Mouse (Mus musculus) intestine, embryonic 16.5 days (tissue): ENCODE data around the gene Cldn15. TPM values are rescaled to one million over a fixed set of nuclear protein-coding genes. Genes with fewer than 3 reads are reported as not detected.
"Not testable (repeated sequence)": the region's sequence is repeated elsewhere in the genome, so short reads cannot be mapped to it uniquely, and the experiment has no call there.

Experiments used
- ATAC-seq: fragments of 200-750 bp; cut with Nextera tagmentation; 2 replicates; pipeline ENCODE4 v1.8.0; 2017; ENCODE audit warnings: moderate TSS enrichment, moderate library complexity
- H3K27ac ChIP-seq: fragments of 300-500 bp; sonication (generic); 2 replicates; pipeline ENCODE4 v1.5.1; 2014; ENCODE audit warnings: mild to moderate bottlenecking, low read length
- H3K27me3 ChIP-seq: fragments of 300-500 bp; sonication (generic); replicated peaks from 2 replicates; pipeline ENCODE4 v1.6.1; 2014; ENCODE audit warnings: low read length, control low read depth, mixed read lengths; ENCODE audit not compliant: control insufficient read depth, insufficient read depth
- H3K36me3 ChIP-seq: fragments of 300-500 bp; sonication (generic); 2 replicates; pipeline ENCODE4 v1.6.1; 2014; ENCODE audit warnings: low read length, control low read depth; ENCODE audit not compliant: control insufficient read depth, insufficient read depth
- H3K4me1 ChIP-seq: fragments of 300-500 bp; sonication (generic); 2 replicates; pipeline ENCODE4 v1.6.1; 2014; ENCODE audit warnings: low read length, control low read depth, mixed read lengths; ENCODE audit not compliant: control insufficient read depth, insufficient read depth
- H3K4me2 ChIP-seq: fragments of 300-500 bp; sonication (generic); 2 replicates; pipeline ENCODE4 v1.6.1; 2014; ENCODE audit warnings: low read depth, low read length, control low read depth
- H3K4me3 ChIP-seq: fragments of 300-500 bp; sonication (generic); 2 replicates; pipeline ENCODE4 v1.5.1; 2014; ENCODE audit warnings: mild to moderate bottlenecking, low read length
- H3K9ac ChIP-seq: fragments of 300-500 bp; sonication (generic); 2 replicates; pipeline ENCODE4 v1.6.1; 2014; ENCODE audit warnings: low read depth, low read length
- H3K9me3 ChIP-seq: fragments of 300-500 bp; sonication (generic); 2 replicates; pipeline ENCODE4 v1.6.1; 2016; ENCODE audit warnings: low read length, control low read depth; ENCODE audit not compliant: control insufficient read depth
- WGBS: fragments of 180-500 bp; shearing (Covaris S2); extraction: QIAGEN DNeasy Blood & Tissue Kit; methylation state at CpG from one replicate; pipeline ENCODE4 v1.1.7; 2014; 5-methylcytosine and 5-hydroxymethylcytosine counted together
- polyA plus RNA-seq: library from polyadenylated mRNA; unstranded; fragments of >200 nt; fragmentation: Nextera tagmentation; extraction: Ambion mirVana; gene quantifications from 2 replicates; pipeline ENCODE4 v1.2.1, GENCODE M21; 2015

Gene Cldn15
- polyA plus RNA-seq, 1 experiment from 2014 or later = 34.8 TPM

DNA sequence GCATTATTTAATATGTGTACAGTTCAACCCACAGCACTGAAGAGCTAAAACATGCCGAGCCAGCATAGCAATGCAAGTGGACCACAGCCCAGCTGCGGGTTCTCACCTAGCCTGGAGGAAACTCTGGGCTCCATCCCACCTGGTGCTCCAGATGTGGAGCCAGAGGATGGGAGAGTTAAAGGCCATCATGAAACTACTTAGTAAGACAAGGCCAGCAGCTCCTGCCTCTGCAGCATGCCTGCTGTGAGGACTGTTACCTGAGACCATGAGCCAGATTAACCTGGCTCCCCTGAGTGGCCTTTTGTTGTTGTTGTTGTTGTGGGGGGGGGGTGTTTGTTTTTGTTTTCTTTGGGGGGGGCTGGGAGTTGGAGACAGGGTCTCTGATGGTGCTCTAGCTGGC is 23.0 kb upstream of the Cldn15 start:
- Histone ChIP-seq H3K27ac (no peak overlapping the region), H3K9ac (no peak overlapping the region), H3K4me1 (no peaks in the 10 kb centered on the region), H3K27me3 (no peaks in the 10 kb centered on the region), H3K36me3 (no peaks in the 10 kb centered on the region), H3K4me2 (no peak overlapping the region), H3K4me3 (no peak overlapping the region), H3K9me3 (no peaks in the 10 kb centered on the region)
- no peak for ATAC-seq
- WGBS = 77% methylated on average over 2 of the region's 2 CpGs

DNA sequence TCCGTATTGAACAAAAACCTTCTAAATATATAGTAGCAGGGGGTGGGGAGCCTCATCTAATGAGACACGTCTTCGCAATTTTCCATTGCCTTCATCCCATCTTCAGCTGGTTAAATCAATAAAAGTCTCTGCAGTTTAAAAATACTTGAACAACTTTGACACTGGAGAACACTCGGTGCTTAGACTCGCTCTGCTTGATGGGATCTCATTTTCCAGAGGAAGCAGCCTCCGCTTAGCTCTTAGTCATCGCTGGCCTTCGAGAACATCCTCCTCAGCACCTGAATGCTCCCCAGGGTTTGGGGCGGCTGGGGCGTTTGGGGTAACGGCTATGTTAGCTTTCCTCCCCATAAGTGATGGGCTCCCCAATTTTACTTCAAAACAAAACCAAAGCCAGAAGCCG is 21.3 kb upstream of the Cldn15 start:
- H3K4me1 ChIP-seq = no peaks in the 10 kb centered on the region
- no peaks in the 10 kb centered on the region for H3K27me3 ChIP-seq
- 77% methylated on average over 12 of the region's 12 CpGs for WGBS
- no peaks in the 10 kb centered on the region for H3K36me3 ChIP-seq
- no peak overlapping the region for H3K27ac ChIP-seq
- H3K4me3 ChIP-seq = no peak overlapping the region
- H3K9ac ChIP-seq = no peak overlapping the region
- no peaks in the 10 kb centered on the region for H3K9me3 ChIP-seq
- H3K4me2 ChIP-seq = no peak overlapping the region
- ATAC-seq = no peak

DNA sequence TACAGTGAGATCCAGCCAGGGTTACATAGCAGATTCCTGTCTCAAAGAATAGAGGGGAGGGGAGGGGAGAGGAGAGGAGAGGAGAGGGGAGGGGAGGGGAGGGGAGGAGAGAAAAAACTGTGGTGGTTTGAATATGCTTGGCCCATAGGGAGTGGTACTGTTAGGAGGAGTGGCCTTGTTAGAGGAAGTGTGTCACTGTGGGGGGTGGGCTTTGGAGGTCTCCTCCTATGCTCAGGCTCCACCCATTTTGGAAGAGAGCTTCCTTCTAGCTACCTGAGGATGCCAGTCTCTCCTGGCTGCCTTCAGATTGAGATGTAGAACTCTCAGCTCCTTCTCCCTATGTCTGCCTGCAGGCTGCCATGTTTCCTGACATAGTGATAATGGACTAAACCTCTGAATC is 18.5 kb upstream of the Cldn15 start:
- Histone ChIP-seq H3K27ac (no peak overlapping the region), H3K4me1 (no peaks in the 10 kb centered on the region), H3K4me2 (no peak overlapping the region), H3K9ac (no peak overlapping the region), H3K4me3 (no peak overlapping the region), H3K36me3 (no peaks in the 10 kb centered on the region), H3K27me3 (no peaks in the 10 kb centered on the region), H3K9me3 (no peaks in the 10 kb centered on the region)
- no peak for ATAC-seq

DNA sequence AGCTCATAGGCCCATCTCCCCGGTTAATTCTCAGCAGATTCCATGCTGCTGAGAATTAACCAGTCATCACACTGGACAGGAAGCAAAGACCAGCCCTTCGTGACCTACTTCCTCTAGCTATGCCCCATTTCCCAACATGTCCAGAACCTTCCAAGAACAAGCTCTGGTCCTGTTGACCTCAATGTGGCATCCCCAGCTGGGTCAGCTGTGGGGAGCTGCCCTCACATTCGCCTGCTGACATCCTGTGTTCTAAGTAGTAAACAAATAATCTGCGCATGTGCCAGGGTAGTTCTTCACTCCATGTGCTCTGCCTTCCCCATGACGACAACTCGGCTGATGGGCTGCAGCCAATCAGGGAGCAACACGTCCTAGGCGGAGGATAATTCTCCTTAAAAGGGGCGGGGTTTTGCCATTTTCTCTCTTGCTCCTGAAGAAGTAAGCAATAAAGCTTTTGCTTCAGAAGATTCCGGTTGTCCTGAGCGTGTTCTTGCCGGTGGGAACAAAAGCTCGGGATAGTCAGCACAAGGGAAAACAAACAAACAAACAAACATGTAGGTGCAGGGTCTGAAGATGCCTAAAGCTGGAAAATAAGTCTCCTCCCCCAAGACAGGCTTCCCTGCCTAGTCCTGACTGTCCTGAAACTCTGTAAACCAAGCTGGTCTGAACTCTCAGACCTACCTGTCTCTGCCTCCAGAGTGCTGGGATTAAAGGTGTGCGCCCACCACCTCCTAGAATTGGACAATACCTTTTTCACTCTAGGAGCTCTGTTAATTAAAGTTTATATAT is 16.7 kb upstream of the Cldn15 start:
- H3K27ac ChIP-seq, H3K9me3 ChIP-seq, H3K4me2 ChIP-seq, H3K9ac ChIP-seq, H3K36me3 ChIP-seq, H3K27me3 ChIP-seq, H3K4me3 ChIP-seq, ATAC-seq, H3K4me1 ChIP-seq: not testable (repeated sequence)
- 79% methylated on average over 14 of the region's 14 CpGs for WGBS

DNA sequence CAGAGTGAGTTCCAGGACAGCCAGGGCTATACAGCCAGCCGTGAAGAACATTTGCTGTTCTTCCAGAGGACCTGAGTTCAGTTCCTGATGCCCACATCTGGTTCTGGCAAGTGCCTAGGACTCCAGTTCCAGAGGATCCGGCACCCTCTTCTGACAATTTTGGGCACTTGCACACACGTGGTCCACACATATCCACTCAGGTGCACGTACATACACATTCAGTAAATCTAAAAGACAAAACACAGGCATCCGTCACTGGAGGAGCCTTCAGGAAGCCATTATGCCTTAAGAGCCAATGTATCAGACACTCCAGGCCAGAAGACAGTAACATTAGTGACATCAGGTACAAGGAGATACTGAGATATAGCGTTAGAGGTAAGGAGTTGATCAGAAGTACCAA is 15.9 kb upstream of the Cldn15 start:
- Histone ChIP-seq H3K36me3 (no peaks in the 10 kb centered on the region), H3K9ac (no peak overlapping the region), H3K27me3 (no peaks in the 10 kb centered on the region), H3K4me1 (peaks cover 8% of the 10 kb centered on the region; the same call in 1 of the 2 replicates), H3K4me3 (no peak overlapping the region), H3K9me3 (no peaks in the 10 kb centered on the region), H3K27ac (no peak overlapping the region), H3K4me2 (no peak overlapping the region)
- 89% methylated on average over 6 of the region's 6 CpGs for WGBS
- no peak for ATAC-seq

DNA sequence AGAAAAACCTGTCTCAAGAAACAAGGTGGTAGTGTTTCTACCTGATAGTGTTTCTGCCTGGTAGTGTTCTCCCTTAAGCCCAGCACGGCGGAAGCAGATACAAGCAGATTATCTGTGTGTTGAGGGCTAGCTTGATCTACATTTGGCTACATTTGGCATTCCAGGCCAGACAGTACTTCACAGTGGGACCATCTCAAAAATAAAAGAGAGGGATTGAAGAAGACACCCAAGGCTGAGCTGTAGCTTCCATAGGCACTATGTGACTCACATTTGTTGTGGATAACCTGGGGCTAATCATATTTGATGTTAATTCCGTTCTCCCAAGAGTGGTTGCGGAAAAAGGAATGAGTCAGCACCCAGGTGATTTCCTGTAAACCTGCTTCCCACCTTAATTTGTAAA is 14.3 kb upstream of the Cldn15 start:
- 76% methylated on average over 4 of the region's 4 CpGs for WGBS
- Histone ChIP-seq H3K9me3 (no peaks in the 10 kb centered on the region), H3K36me3 (no peaks in the 10 kb centered on the region), H3K27ac (no peak overlapping the region), H3K4me3 (no peak overlapping the region), H3K27me3 (no peaks in the 10 kb centered on the region), H3K9ac (no peak overlapping the region), H3K4me2 (no peak overlapping the region), H3K4me1 (peaks cover 8% of the 10 kb centered on the region; the same call in 1 of the 2 replicates)
- ATAC-seq = no peak

DNA sequence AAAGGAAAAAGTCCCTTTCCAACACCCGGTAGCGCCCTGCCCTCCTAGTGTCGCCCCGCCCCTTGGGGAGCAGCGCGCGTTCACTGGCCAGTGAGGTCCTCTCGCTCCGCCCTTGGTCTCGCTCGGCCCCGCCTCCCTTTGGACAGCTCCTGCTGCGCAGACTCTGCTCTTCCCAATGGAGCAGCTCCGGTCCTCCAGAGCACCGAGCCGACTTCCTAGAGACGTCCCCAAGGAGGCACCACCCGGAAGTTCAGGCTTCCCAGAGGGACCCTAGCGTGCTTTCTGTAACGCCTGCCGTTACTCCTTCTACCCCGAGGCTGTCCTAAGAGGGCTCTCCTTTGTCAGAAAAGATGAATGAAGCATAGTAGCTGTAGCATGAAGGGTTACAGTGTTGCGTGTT is 13.4 kb upstream of the Cldn15 start, which contains the start of gene Fis1:
Gene Fis1, plus strand, starts transcription at position 261 of the 400 bp plus-strand sequence.
- H3K4me1 ChIP-seq = peaks cover 8% of the 10 kb centered on the region; the same call in 1 of the 2 replicates
- peak; percentile 99 for ATAC-seq
- no peaks in the 10 kb centered on the region for H3K36me3 ChIP-seq
- H3K9me3 ChIP-seq = no peaks in the 10 kb centered on the region
- H3K4me3 ChIP-seq = peak within 1 kb of the TSS; percentile 69
- 0% methylated on average over 23 of the region's 23 CpGs for WGBS
- H3K4me2 ChIP-seq = peak within 1 kb of the TSS; percentile 54
- H3K27ac ChIP-seq = peak within 1 kb of the TSS; percentile 67
- H3K27me3 ChIP-seq = no peaks in the 10 kb centered on the region
- H3K9ac ChIP-seq = peak within 1 kb of the TSS; percentile 77

DNA sequence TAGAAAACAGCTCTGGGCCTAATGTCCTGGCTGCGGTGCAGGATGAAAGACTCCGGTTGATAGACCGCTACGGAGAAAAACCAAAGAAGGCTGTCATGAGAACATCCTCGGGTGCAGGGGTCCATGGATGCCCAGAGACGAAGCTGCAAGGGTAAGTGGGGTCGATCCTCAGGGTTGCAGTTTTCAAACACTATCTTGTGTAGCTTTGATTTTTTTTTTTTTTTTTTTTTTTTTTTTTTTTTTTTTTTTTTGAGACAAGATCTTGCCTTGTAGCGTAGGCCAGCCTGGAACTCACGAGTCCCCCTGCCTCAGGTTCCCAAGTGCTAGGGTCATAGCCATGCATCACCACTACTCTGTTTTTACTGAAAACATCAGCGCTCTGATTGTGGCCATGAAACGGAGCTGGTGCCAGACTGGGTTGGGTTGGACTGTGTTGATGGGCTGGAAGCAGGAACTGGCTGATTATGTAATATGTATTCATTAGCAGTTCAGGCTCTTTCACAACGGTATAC is 12.9 kb upstream of the Cldn15 start:
- Histone ChIP-seq H3K27me3 (no peaks in the 10 kb centered on the region), H3K27ac (peak overlapping the region; percentile 67), H3K4me2 (peak overlapping the region; percentile 53), H3K9me3 (no peaks in the 10 kb centered on the region), H3K36me3 (no peaks in the 10 kb centered on the region), H3K4me1 (peaks cover 8% of the 10 kb centered on the region; the same call in 1 of the 2 replicates), H3K4me3 (peak overlapping the region; percentile 69), H3K9ac (peak overlapping the region; percentile 77)
- 1% methylated on average over 12 of the region's 12 CpGs for WGBS
- peak; percentile 53 for ATAC-seq

DNA sequence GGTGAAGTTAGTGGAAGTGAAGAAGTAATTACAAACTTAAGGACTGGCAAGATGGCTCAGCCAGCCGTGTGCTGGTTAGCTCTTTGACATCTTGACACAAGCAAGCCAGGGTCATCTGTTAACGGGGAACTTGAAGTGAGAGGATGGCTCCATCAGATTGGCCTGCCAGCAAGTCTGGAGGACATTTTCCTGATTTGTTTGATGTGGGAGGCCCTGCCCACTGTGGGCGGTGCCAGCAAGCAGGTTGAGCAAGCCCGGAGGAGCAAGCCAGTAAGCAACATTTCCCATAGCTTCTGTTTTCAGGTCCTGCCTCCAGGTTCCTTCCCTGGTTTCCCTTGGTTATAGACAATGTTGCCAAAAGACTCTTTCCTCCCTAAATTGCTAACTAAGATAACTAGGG is 10.8 kb upstream of the Cldn15 start:
- no peaks in the 10 kb centered on the region for H3K9me3 ChIP-seq
- H3K27me3 ChIP-seq = no peaks in the 10 kb centered on the region
- no peak overlapping the region for H3K4me2 ChIP-seq
- no peak overlapping the region for H3K27ac ChIP-seq
- H3K4me3 ChIP-seq = no peak overlapping the region
- peaks cover 11% of the 10 kb centered on the region for H3K4me1 ChIP-seq
- no peak overlapping the region for H3K9ac ChIP-seq
- 82% methylated on average over 4 of the region's 4 CpGs for WGBS
- H3K36me3 ChIP-seq = no peaks in the 10 kb centered on the region
- no peak for ATAC-seq
